Mouse (Mus musculus): ENCODE data around the gene Fgf22. TPM values are rescaled to one million over a fixed set of nuclear protein-coding genes. Genes with fewer than 3 reads are reported as not detected.
"Not testable (repeated sequence)": the region's sequence is repeated elsewhere in the genome, so short reads cannot be mapped to it uniquely, and the experiment has no call there.

Fgf22 gene
- total RNA-seq, 1 experiment from 2014 or later, result not detected

GRCm38 (mm10) chr10:79729357-79729965 is 25.4 kb upstream of the Fgf22 start:
- peak; percentile 36 for ATAC-seq (replicated peaks; ENCODE audit: low read depth, poor library complexity, severe bottlenecking)

GRCm38 (mm10) chr10:79732500-79732899 is 22.4 kb upstream of the Fgf22 start:
- no peak for ATAC-seq (replicated peaks; ENCODE audit: low read depth, poor library complexity, severe bottlenecking)

GRCm38 (mm10) chr10:79733847-79734246 is 21.0 kb upstream of the Fgf22 start:
- no peak for ATAC-seq (replicated peaks; ENCODE audit: low read depth, poor library complexity, severe bottlenecking)

GRCm38 (mm10) chr10:79735361-79735760 is 19.5 kb upstream of the Fgf22 start:
- no peak for ATAC-seq (replicated peaks; ENCODE audit: low read depth, poor library complexity, severe bottlenecking)

GRCm38 (mm10) chr10:79736706-79737105 is 18.2 kb upstream of the Fgf22 start:
- ATAC-seq (replicated peaks; ENCODE audit: low read depth, poor library complexity, severe bottlenecking), result no peak

GRCm38 (mm10) chr10:79738259-79738658 is 16.6 kb upstream of the Fgf22 start:
- peak; percentile 58; the same call in 1 of the 2 replicates for ATAC-seq (replicated peaks; ENCODE audit: low read depth, poor library complexity, severe bottlenecking)

- ATAC-seq (replicated peaks; ENCODE audit: low read depth, poor library complexity, severe bottlenecking), result no peak
These were observed 15.6 kb upstream of the Fgf22 start for GRCm38 (mm10) chr10:79739234-79739633.

- no peak for ATAC-seq (replicated peaks; ENCODE audit: low read depth, poor library complexity, severe bottlenecking)
These were observed 14.0 kb upstream of the Fgf22 start for GRCm38 (mm10) chr10:79740863-79741262.

- no peak for ATAC-seq (replicated peaks; ENCODE audit: low read depth, poor library complexity, severe bottlenecking)
These were observed 11.7 kb upstream of the Fgf22 start for GRCm38 (mm10) chr10:79743161-79743560.

- no peak for ATAC-seq (replicated peaks; ENCODE audit: low read depth, poor library complexity, severe bottlenecking)
These were observed 11.1 kb upstream of the Fgf22 start for GRCm38 (mm10) chr10:79743650-79744365.

GRCm38 (mm10) chr10:79745411-79745810 is 9.5 kb upstream of the Fgf22 start:
- ATAC-seq (replicated peaks; ENCODE audit: low read depth, poor library complexity, severe bottlenecking), result no peak

GRCm38 (mm10) chr10:79745898-79746773 is 8.7 kb upstream of the Fgf22 start, which contains the start of gene Polrmt:
Polrmt (minus strand) TSS chr10:79746581.
- peak; percentile 97 for ATAC-seq (replicated peaks; ENCODE audit: low read depth, poor library complexity, severe bottlenecking)

GRCm38 (mm10) chr10:79746774-79747151 is 8.1 kb upstream of the Fgf22 start:
- ATAC-seq (replicated peaks; ENCODE audit: low read depth, poor library complexity, severe bottlenecking), result peak; percentile 45; the same call in 1 of the 2 replicates

- ATAC-seq (replicated peaks; ENCODE audit: low read depth, poor library complexity, severe bottlenecking), result no peak
These were observed 6.4 kb upstream of the Fgf22 start for GRCm38 (mm10) chr10:79748496-79748895.

GRCm38 (mm10) chr10:79755854-79756253 is 978 bp downstream of the Fgf22 start:
- ATAC-seq (replicated peaks; ENCODE audit: low read depth, poor library complexity, severe bottlenecking), result no peak

GRCm38 (mm10) chr10:79756660-79757059 is 1.8 kb downstream of the Fgf22 start:
- no peak for ATAC-seq (replicated peaks; ENCODE audit: low read depth, poor library complexity, severe bottlenecking)

GRCm38 (mm10) chr10:79759675-79760074 is 4.8 kb downstream of the Fgf22 start:
- ATAC-seq (replicated peaks; ENCODE audit: low read depth, poor library complexity, severe bottlenecking), result not testable (repeated sequence)

GRCm38 (mm10) chr10:79760603-79761143 is 5.8 kb downstream of the Fgf22 start:
- no peak for ATAC-seq (replicated peaks; ENCODE audit: low read depth, poor library complexity, severe bottlenecking)

- ATAC-seq (replicated peaks; ENCODE audit: low read depth, poor library complexity, severe bottlenecking), result no peak
These were observed 8.0 kb downstream of the Fgf22 start for GRCm38 (mm10) chr10:79762875-79763274.

- no peak for ATAC-seq (replicated peaks; ENCODE audit: low read depth, poor library complexity, severe bottlenecking)
These were observed 9.4 kb downstream of the Fgf22 start for GRCm38 (mm10) chr10:79764234-79764633.
